Mouse (Mus musculus) lung, postnatal 4 days (tissue): ENCODE data around the gene Cpm.

ENCODE experiments used
- DNase-seq, 2 experiments: peaks; one replicate each; pipeline ENCODE4 v3.0.0; 2021

The Cpm gene

DNA sequence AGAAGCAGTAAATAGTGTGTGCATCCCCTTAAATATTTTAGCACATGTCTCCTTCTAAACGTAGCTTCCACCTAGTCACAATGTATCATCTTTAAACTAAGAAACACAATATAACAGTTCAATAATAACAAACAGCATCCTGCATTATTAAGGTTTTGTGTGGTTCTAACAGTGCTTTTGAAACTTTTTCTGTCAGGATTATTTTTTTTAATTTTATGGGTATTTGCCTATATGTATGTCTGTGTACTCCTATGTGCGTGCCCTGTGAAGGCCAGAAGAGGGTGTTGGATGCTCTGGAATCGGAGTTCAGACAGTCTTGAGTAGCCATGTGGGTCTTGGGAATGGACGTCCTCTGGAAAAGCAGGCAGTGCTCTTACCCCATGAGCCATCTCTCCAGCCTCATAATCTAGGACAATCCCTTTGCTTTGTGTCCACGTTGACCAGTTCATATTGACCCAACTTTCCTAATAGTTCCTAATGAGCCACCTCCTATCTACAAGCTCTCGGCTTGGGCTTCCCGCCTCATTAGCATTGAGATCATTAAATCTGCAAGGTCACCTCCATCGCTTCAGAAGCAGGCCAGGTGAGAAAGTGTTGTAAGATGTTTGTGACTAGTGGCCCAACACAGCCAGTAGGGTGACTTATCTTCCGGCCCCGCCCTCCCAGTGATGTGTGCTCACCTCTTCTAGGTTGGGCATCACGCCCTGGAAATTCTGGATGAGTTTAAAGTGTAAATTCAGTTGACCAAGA lies 20.2 kb downstream of the Cpm start:
- peak; percentile 69 to 81 for DNase-seq

GRCm38 (mm10) chr10:117650042-117650655 lies 20.8 kb downstream of the Cpm start:
- no peak for DNase-seq

DNA sequence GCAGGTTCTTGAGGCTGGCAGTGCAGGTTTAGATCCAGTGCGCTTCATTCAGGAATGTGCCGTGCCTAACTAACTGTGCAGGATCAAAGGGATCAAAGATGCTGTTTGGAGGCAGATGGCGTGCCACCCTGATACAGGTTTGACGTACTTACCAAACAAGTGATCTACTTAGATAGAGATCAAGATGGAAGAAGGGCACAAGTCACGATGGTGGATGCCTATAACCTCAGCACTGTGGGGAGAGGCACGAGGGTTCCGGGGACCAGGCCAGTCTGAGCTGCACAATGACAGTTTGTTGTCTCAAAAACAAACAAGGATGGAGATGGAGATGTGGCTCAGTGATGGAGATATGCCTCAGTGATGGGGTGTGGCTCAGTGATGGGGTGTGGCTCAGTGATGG lies 21.4 kb downstream of the Cpm start:
- DNase-seq, result no peak

DNA sequence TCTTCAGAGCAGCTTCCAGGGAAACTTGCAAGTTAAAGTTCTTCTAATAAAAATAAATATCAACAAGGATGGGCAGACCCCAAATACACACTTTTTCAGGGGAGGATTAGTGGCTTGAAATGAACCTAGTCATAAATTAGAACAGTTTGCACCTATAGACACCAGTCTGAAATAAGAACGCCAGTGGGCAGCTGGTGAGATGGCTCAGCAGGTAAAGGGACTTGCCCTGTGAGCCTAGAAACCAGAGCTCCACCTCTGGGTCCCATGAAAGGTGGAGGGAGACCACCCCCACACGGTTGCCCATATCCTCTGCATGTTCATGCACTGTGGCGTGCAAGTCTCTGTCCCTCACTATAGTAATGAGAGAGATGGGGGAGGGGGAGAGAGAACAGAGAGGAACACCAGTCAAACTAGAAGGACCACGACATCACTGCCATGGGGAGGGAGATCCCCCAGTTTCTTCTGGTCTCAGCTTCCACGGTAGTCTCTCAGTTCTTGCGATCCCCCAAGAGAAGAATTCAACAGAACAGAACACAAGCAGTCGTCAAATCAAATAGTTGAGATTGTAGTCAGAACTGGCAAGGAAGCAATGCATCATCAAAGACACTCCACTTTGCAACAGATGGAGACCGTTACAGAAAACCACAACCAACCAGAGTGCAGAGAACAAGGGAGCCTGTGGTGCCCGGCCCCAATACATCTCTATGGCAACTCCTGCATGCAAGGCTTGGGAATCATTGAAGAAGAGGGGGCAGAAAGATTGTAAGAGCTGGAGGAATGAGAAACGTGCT lies 22.5 kb downstream of the Cpm start:
- DNase-seq, result no peak

DNA sequence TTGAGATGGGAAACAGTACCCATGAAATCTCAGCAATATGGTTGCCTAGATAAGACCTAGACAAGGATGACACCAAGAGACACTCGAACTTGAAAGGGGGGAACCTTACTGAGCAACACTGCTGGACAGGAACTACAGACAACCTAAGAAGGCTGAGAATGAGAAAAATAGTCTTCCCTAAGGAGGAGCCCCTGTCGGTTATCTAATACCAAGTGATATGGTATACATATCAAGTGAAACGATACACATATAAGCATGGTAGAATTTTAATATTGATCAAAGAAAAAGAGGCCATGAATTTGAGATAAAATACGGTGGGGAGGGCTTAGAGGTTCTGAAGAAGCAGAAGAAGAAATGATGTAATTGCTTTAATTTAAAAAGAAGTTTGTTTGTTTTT lies 23.1 kb downstream of the Cpm start:
- DNase-seq, result no peak

DNA sequence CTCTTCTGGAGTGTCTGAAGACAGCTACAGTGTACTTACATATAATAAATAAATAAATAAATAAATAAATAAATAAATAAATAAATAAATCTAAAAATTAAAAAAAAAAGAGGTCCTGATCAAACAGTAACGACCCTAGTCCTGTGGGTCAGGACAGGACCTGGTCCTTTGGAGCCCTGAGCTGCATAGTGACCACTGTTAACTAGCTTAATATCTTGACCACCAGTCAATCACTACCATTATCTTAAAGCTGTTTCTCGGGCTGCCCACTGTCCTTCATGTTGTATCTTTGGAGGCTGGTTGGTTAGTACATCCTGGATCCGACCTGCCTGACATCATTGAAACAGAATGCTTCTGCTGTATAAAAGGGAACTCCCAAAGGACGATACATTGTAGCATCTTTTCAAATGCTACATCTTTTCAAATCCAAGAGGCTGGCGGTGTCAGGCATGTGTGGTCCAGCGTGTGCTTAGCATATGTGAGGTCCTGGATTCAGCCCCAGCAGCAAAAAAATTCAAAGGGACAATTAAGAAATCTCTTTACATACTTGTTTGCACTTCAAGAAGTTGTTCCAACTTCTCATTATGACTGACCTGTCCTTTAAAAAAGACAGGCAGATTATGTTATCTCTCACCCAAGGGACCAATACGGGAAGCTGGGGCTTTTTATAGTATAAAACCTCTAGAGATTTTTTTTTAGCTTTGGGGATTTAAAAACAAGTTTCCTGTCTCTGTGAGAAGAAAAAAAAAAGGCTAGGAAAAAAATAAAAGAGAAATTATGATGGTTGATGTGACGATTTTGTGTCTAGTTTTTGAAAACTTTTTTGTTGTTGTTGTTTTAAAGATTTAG lies 23.9 kb downstream of the Cpm start:
- DNase-seq, result no peak

DNA sequence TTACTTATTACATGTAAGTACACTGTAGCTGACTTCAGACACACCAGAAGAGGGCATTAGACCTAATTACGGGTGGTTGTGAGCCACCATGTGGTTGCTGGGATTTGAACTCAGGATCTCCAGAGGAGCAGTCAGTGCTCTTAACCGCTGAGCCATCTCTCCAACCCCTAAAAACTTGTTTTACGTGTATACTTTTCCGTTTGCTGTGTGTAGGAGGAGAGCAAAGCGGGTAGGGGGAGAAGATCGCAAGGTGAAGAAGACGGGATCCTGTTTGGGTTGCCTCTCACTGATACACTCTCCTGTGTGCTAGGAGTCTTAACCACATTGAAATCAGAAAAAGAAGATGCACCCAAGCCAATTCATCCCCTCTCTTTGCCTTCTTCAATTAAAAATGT lies 24.5 kb downstream of the Cpm start:
- DNase-seq, result no peak

DNA sequence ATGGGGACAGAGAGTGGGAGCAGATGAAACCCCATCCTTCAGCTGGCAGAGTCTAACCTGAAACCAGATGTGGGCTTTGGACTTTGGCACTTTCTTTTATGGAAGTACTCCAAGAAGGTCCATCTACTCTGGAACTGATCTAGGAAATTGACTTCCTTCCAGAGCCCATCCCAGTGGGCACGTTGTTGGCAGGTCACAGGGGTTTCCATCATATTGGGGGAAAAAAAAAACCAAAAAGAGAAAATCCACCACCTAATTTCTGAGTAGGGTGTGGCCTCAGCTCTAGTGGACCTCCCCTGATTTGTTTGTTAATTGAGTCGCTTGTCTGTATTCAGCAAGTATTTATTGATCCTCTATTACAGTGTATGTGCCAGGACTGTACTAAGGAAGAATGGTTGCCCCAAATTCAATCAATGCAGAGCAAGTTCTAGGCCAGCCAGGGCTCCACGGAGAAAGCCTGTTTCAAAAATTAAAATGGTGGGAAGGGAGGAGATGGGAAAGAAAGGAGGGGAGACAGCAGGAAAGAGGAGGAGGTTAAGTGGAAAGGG lies 25.4 kb downstream of the Cpm start:
- DNase-seq, result no peak

DNA sequence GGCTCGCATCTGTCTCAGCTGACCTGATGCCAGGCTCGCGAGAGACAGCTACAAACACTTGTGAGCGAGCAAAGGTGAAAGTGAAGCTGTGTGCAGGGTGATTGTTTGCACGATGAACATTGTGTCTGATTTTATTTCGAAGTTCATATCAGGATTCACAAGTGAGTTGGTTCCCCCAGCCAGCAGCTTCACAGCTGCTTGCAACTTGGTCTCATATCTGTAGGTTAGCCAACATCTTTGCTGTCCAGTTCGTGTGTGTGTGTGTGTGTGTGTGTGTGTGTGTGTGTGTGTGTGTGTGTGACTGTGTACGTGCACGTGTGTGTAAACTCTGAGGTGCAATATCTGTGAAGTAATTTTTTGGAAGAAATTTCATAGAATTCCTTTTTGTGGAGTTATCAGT lies 26.2 kb downstream of the Cpm start:
- DNase-seq, result no peak

- DNase-seq, result no peak
These were observed 26.8 kb downstream of the Cpm start for GRCm38 (mm10) chr10:117655908-117656661.

DNA sequence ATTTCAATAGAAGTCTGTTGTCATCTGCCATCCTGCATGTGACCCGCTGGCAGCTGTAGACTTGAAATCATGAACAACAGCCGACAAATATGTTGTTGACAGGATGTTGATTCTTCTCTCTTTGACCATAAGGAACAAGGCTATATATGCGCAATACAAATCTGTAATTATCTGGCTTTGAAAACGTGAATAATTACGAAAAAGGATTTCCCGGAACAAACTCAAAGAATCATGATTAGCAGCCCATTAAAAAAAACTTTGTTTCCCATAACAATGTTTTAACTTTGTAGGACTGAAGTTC lies 27.3 kb downstream of the Cpm start:
- no peak for DNase-seq

- DNase-seq, result no peak
These were observed 27.8 kb downstream of the Cpm start for GRCm38 (mm10) chr10:117656985-117657658.

DNA sequence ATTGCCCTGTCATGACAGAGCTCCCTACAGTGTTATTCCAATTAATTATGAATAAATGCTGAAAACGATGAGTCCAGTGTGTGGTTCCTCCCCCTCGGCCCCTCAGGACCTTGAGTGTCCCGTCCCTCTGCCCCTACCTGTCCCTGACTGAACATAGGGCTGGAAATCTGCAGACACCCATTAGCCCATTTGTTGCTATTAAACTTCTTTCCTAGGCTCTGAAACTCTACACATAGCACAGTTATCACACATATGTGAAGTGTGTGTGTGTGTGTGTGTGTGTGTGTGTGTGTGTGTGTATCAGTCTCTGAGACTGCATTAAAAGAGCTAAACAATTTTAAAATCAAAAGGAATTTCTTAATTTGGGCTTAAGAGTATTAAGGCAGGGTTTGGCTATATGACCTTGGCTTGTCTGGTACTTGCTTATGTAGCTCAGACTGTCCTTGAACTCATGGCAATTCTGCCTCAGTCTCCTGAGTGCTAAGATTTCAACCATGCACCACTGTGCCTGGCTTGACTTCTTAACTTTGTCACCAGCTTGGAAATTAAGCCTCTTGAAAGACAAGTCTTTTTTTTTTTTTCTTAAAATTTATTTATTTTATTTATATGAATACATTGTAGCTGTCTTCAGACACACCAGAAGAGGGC lies 28.5 kb downstream of the Cpm start:
- DNase-seq, result no peak

DNA sequence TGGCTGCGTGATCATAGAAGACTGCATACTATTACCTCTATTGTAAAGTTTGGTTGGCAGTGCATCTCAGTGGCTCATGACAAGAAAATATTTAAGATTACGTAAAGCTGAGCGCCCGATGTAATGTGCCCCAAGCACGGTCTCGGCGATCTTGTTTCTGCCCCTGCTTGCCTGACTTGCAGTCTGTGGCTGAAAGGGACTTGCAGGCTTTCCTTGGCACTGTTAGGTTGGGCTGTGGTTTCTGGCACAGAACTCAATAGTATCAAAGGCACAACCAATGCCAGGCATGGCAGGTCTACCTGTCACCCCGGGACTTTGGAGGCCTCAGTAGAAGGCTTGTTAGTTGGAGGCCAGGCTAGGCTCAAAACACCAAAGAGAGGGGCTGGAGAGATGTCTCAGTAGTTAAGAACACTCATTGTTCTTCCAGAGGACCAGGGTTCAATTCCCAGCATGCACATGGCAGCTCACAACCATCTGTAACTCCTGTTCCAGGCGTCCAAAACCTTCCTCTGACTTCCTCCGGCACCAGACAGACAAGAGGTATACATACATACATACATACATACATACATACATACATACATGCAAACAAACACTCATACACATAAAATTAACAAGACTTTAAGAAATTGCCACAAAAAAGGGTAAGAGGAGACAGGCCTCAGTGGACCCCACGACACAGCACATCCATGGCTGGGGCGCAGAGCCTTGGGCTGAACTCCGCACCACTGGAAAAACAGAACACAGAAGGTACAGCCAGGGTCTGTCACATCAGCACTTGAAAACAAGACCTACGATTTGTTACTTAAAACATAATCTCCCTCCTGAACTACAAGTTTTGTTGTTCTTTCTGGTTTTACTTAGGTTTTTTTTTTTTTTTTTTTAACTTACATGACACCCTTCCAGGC lies 29.5 kb downstream of the Cpm start:
- DNase-seq, result no peak

DNA sequence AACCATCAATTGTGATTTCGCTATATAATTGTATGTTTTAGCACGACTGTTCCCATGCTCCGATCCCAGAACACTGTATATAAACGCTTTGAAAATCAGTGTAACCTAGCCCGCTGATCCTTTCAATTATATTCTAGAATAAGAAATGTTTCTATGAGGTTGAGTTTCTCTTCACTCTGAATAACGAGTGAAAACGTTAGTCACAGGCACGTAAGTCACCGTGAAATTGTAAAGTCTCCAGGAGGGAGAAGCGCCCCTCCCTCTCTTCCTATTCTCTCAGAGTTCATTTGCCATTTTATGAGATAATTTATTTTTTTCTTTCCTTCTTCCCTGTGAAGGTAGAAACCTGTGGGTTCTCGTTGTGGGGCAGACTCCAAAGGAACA lies 30.1 kb downstream of the Cpm start:
- no peak for DNase-seq

- no peak for DNase-seq
These were observed 30.5 kb downstream of the Cpm start for GRCm38 (mm10) chr10:117659819-117660218.

DNA sequence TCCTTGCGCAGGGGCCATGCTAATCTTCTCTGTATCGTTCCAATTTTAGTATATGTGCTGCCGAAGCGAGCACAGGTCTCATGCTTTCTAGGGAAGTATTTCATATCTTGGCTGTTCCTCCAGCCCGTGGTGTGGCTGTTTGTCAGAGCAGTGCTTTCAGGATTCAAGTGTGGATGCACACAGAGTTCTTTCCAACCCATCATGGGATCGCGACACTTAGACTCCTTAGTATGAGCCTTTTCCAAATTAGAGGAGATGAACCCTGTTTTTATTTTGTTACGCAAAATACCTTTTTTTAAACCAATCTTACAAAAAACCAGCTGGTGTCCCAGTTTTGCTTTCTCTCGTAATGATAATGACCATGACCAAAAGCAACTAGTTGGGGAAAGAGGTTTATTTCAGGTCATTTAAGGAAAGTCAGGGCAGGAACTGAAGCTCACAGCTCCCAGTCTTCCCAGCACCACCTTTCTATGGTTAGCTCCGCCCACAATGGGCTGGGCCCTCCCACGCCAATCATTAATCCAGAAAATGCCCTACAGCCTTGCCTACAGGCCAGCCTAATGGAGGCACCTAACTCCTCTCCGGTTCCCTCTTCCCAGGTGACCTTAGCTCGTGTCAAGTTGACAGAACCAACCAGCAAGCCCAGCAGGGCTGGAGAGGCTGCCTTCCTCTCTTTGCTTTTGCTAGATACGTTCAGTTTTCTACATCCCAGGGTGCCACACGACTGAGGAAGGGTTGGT lies 33.2 kb downstream of the Cpm start:
- DNase-seq, result peak; percentile 44 to 52

- peak; percentile 51 to 69 for DNase-seq
These were observed 34.0 kb downstream of the Cpm start for GRCm38 (mm10) chr10:117663056-117663864.
